Mouse (Mus musculus): ENCODE measurements around the gene Mrps21. TPM values are rescaled to one million over a fixed set of nuclear protein-coding genes. Genes with fewer than 3 reads are reported as not detected.
"Not testable (repeated sequence)": the region's sequence is repeated elsewhere in the genome, so short reads cannot be mapped to it uniquely, and the experiment has no call there.

Mrps21 gene
- polyA plus RNA-seq, 1 experiment from 2014 or later, result 252 TPM

DNA sequence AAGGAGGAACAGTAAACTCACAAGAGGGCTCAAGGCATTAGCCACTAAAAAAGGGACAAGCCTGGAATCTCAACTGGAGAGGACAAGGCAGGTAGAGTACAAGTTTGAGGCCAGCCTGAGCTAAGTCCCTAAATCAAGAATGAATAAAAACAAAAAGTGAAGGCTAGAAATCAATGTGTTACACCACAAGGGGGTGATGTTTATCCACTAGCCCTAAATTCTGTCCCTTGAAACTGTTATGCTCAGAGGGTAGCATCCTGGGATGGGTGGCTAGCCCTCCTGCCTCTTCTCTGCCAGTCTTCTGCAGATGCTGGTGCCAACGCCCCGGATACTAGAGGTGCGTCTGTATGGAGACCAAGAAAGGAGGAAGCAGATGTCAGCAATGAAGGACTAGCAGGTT lies 11.0 kb downstream of the Mrps21 start:
- H3K4me1 ChIP-seq (ENCODE audit: insufficient read depth, low read depth, low read length), result no peaks in the 10 kb centered on the region
- ATAC-seq (no peak), DNase-seq (ENCODE audit: low spot score) (no peak)
- H3K27ac ChIP-seq (ENCODE audit: low read length), result no peak overlapping the region
- TF ChIP-seq CTCF (IDR thresholded peaks at IDR 0.05), result peak; percentile 48
- no peak for TF ChIP-seq EP300 (IDR thresholded peaks at IDR 0.05)
- no peak overlapping the region for H3K4me2 ChIP-seq (replicated peaks; ENCODE audit: low read depth, low read length)
- no peaks in the 10 kb centered on the region for H3K9me3 ChIP-seq (ENCODE audit: low read length)
- 0 out of 2 replicates have a peak, but pooled peaks cover 6% of the 10 kb centered on the region for H3K36me3 ChIP-seq (ENCODE audit: insufficient read depth, low read length)
- H3K4me3 ChIP-seq (ENCODE audit: low read depth, low read length), result no peak overlapping the region
- no peaks in the 10 kb centered on the region for H3K27me3 ChIP-seq (replicated peaks; ENCODE audit: insufficient read depth, low read length)
- 88% methylated on average over 3 of the region's 3 CpGs for WGBS
- H3K9ac ChIP-seq (replicated peaks; ENCODE audit: low read depth), result no peak overlapping the region

DNA sequence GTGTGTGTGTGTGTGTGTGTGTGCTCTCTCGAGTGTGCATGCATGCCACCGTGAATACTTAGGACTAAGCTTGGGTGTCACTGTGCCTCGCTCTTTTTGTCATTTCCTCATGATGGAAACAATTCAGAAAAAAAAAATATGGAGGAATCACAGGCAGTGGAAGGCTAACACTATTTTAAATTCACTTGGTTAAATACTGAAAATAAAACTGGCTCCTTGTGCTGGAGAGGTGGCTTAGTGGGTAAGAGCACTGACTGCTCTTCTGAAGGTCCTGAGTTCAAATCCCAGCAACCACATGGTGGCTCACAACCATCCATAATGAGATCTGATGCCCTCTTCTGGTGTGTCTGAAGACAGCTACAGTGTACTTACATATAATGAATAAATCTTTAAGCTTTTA lies 13.0 kb downstream of the Mrps21 start:
- not testable (repeated sequence) for H3K27me3 ChIP-seq (replicated peaks; ENCODE audit: insufficient read depth, low read length); H3K27ac ChIP-seq (ENCODE audit: low read length); H3K9me3 ChIP-seq (ENCODE audit: low read length); H3K4me2 ChIP-seq (replicated peaks; ENCODE audit: low read depth, low read length); DNase-seq (ENCODE audit: low spot score); H3K36me3 ChIP-seq (ENCODE audit: insufficient read depth, low read length); H3K4me3 ChIP-seq (ENCODE audit: low read depth, low read length); ATAC-seq; H3K9ac ChIP-seq (replicated peaks; ENCODE audit: low read depth); H3K4me1 ChIP-seq (ENCODE audit: insufficient read depth, low read depth, low read length)
- WGBS, result 88% methylated on average over 3 of the region's 3 CpGs

DNA sequence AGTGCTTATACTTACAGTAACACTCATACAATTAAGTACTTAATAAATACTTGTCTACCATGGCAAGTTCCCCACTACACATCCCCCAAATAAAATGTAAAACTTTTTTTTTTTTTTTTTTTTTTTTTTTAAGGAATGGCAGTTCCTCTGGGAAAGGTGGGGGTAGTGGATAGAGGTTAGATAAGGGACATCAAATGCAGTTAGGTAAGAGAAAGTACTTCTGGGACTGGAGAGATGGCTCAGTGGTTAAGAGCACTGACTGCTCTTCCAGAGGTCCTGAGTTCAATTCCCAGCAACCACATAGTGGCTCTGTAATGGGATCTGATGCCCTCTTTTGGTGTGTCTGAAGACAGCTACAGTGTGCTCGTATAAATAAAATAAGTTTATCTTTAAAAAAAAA lies 14.3 kb downstream of the Mrps21 start:
- not testable (repeated sequence) for H3K4me3 ChIP-seq (ENCODE audit: low read depth, low read length); ATAC-seq; DNase-seq (ENCODE audit: low spot score); H3K4me1 ChIP-seq (ENCODE audit: insufficient read depth, low read depth, low read length); H3K36me3 ChIP-seq (ENCODE audit: insufficient read depth, low read length); H3K9ac ChIP-seq (replicated peaks; ENCODE audit: low read depth); H3K27me3 ChIP-seq (replicated peaks; ENCODE audit: insufficient read depth, low read length); H3K4me2 ChIP-seq (replicated peaks; ENCODE audit: low read depth, low read length); H3K27ac ChIP-seq (ENCODE audit: low read length); H3K9me3 ChIP-seq (ENCODE audit: low read length)
- 74% methylated on average over 1 of the region's 1 CpGs for WGBS

DNA sequence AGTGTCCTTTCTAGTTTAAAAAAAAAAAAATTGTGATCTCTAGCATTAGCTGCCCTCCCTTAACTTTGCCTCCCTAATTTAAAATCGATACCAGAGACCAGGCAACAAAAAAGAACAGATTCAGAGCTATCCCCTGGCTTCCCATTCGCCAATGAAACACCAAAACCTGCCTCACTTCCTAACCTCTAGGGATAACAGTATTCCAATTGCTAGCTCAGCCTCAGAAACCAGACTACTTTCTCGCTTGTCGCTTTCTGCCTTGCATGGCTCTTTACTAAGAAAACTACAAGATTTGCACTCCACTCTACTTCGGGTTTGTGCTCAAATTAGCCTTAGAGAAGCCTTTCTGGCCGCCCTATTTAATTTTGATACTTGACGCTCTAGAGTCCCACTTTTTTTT lies 15.2 kb downstream of the Mrps21 start:
- H3K4me1 ChIP-seq (ENCODE audit: insufficient read depth, low read depth, low read length), result peaks cover 8% of the 10 kb centered on the region; the same call in 1 of the 2 replicates
- no peaks in the 10 kb centered on the region for H3K9me3 ChIP-seq (ENCODE audit: low read length)
- H3K27me3 ChIP-seq (replicated peaks; ENCODE audit: insufficient read depth, low read length), result no peaks in the 10 kb centered on the region
- H3K27ac ChIP-seq (ENCODE audit: low read length), result peak overlapping the region; percentile 52
- 21% methylated on average over 7 of the region's 7 CpGs for WGBS
- no peak for ATAC-seq
- peaks cover 11% of the 10 kb centered on the region for H3K36me3 ChIP-seq (ENCODE audit: insufficient read depth, low read length)
- peak; percentile 9 for DNase-seq (ENCODE audit: low spot score)
- H3K4me2 ChIP-seq (replicated peaks; ENCODE audit: low read depth, low read length), result peak overlapping the region; percentile 87
- TF ChIP-seq EP300 (IDR thresholded peaks at IDR 0.05) (no peak), CTCF (IDR thresholded peaks at IDR 0.05) (no peak)
- peak overlapping the region; percentile 89 for H3K4me3 ChIP-seq (ENCODE audit: low read depth, low read length)
- peak overlapping the region; percentile 84; the same call in 1 of the 2 replicates for H3K9ac ChIP-seq (replicated peaks; ENCODE audit: low read depth)

DNA sequence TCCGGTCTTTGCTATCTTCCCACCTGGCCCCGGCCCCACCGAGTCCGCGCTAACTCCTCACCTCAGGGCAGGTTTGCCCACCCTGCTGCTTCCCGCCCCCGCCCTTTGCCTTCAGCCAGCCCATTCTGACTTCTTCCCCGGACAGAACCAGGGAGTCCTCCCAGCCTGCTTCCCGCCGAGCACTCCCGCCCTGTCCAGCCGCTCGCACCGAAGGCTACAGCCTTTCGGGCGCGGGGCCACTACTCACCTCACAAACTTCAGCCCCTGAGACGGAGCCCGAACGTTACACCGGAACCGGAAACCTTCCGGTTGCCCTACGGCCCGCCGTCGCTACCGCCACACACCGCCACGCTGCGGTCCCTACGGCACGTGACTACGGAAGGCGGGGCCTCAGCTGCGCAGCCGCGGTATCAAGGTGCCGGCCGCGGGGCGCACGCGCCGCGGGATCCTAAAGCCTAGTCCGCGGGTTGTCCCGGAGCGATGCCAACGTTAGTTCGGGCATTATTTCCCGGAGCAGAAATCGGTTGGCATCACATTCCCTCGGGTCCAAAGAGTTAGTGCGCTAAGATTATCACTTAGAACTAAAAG lies 15.7 kb downstream of the Mrps21 start, which contains the start of gene Prpf3:
Gene Prpf3, minus strand, starts transcription at position 384 of the 588 bp plus-strand sequence.
- H3K27me3 ChIP-seq (replicated peaks; ENCODE audit: insufficient read depth, low read length), result no peaks in the 10 kb centered on the region
- H3K27ac ChIP-seq (ENCODE audit: low read length), result peak within 1 kb of the TSS; percentile 71
- H3K9me3 ChIP-seq (ENCODE audit: low read length), result no peaks in the 10 kb centered on the region
- under 1% methylated on average over 55 of the region's 56 CpGs for WGBS
- H3K4me3 ChIP-seq (ENCODE audit: low read depth, low read length), result peak within 1 kb of the TSS; percentile 89
- DNase-seq (ENCODE audit: low spot score) (peak; percentile 98), ATAC-seq (peak; percentile 100)
- H3K4me2 ChIP-seq (replicated peaks; ENCODE audit: low read depth, low read length), result peak within 1 kb of the TSS; percentile 87
- H3K36me3 ChIP-seq (ENCODE audit: insufficient read depth, low read length), result peaks cover 15% of the 10 kb centered on the region
- TF ChIP-seq EP300 (IDR thresholded peaks at IDR 0.05), result no peak
- TF ChIP-seq CTCF (IDR thresholded peaks at IDR 0.05), result peak; percentile 17; the same call in 1 of the 2 replicates
- H3K4me1 ChIP-seq (ENCODE audit: insufficient read depth, low read depth, low read length), result peaks cover 8% of the 10 kb centered on the region; the same call in 1 of the 2 replicates
- peak within 1 kb of the TSS; percentile 84 for H3K9ac ChIP-seq (replicated peaks; ENCODE audit: low read depth)

DNA sequence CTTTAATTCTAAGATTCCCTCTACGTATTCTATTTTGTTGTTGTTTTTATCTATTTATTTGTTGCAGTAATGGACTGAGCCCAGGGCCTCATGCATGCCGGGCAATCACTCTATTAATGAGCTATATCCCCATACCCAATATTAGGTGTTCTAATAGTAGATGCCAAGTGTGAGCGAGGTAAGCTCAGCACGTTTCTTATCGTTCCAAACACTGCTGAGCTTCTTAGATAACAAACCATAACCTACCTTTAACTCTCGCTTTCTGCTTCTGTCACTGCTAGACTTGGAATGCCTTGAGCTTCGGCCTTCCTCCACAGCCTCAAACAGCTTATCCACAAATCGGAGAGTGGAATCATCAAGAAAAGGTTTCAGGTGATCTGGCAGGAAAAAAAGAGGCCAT lies 20.0 kb downstream of the Mrps21 start:
- peaks cover 8% of the 10 kb centered on the region; the same call in 1 of the 2 replicates for H3K4me1 ChIP-seq (ENCODE audit: insufficient read depth, low read depth, low read length)
- H3K9me3 ChIP-seq (ENCODE audit: low read length), result no peaks in the 10 kb centered on the region
- no peak overlapping the region for H3K9ac ChIP-seq (replicated peaks; ENCODE audit: low read depth)
- H3K4me2 ChIP-seq (replicated peaks; ENCODE audit: low read depth, low read length), result no peak overlapping the region
- DNase-seq (ENCODE audit: low spot score), result no peak
- ATAC-seq, result no peak
- no peak overlapping the region for H3K27ac ChIP-seq (ENCODE audit: low read length)
- TF ChIP-seq CTCF (IDR thresholded peaks at IDR 0.05) (no peak), EP300 (IDR thresholded peaks at IDR 0.05) (no peak)
- WGBS, result 92% methylated on average over 8 of the region's 8 CpGs
- H3K36me3 ChIP-seq (ENCODE audit: insufficient read depth, low read length), result peaks cover 47% of the 10 kb centered on the region
- H3K27me3 ChIP-seq (replicated peaks; ENCODE audit: insufficient read depth, low read length), result no peaks in the 10 kb centered on the region
- no peak overlapping the region for H3K4me3 ChIP-seq (ENCODE audit: low read depth, low read length)

All from lung, postnatal 0 days (tissue).